Mouse (Mus musculus): ENCODE data around the gene Gm10142.
"Not testable (repeated sequence)": the region's sequence is repeated elsewhere in the genome, so short reads cannot be mapped to it uniquely, and the experiment has no call there.

Gm10142 gene

GRCm38 (mm10) chr10:77741924-77742688 is 26.5 kb downstream of the Gm10142 start, which contains the start of gene Gm18596:
Gene Gm18596, minus strand, starts transcription at chr10:77742638.
- not testable (repeated sequence) for DNase-seq

- not testable (repeated sequence) for DNase-seq
Observed at GRCm38 (mm10) chr10:77750686-77751085, 35.1 kb downstream of the Gm10142 start.

- not testable (repeated sequence) for DNase-seq
Observed at GRCm38 (mm10) chr10:77751254-77751653, 35.6 kb downstream of the Gm10142 start, which contains the start of gene Gm9736. Gene Gm9736, minus strand, starts transcription at chr10:77751354.

GRCm38 (mm10) chr10:77752312-77752711 is 36.7 kb downstream of the Gm10142 start:
- DNase-seq: not testable (repeated sequence)

GRCm38 (mm10) chr10:77753448-77753847 is 37.8 kb downstream of the Gm10142 start:
- DNase-seq: no peak

- not testable (repeated sequence) for DNase-seq
Observed at GRCm38 (mm10) chr10:77759582-77759981, 44.0 kb downstream of the Gm10142 start, which contains the start of gene Gm3233. Gene Gm3233, minus strand, starts transcription at chr10:77759682.

Data from kidney, postnatal 4 days (tissue).